Mouse (Mus musculus) liver, adult (tissue): ENCODE measurements at regions not wholly inside any gene's neighbourhood (a gene's known extent, or its start where the extent isn't known, plus 50 kb on each side); places are given as distances from the start of the nearest gene placed in this dataset.

Experiments
- GATA4 ChIP-seq: IDR thresholded peaks from 2 replicates; pipeline ENCODE4 v1.6.1; 2014; ENCODE audit warnings: mild to moderate bottlenecking, low read length; ENCODE audit not compliant: insufficient replicate concordance

GRCm38 (mm10) chr8:39426770-39427169 is 1248.1 kb upstream of the Adam24 start:
- no peak for TF ChIP-seq GATA4

- no peak for TF ChIP-seq GATA4
Measured at GRCm38 (mm10) chr8:39427402-39427801, 1247.5 kb upstream of the Adam24 start.

DNA sequence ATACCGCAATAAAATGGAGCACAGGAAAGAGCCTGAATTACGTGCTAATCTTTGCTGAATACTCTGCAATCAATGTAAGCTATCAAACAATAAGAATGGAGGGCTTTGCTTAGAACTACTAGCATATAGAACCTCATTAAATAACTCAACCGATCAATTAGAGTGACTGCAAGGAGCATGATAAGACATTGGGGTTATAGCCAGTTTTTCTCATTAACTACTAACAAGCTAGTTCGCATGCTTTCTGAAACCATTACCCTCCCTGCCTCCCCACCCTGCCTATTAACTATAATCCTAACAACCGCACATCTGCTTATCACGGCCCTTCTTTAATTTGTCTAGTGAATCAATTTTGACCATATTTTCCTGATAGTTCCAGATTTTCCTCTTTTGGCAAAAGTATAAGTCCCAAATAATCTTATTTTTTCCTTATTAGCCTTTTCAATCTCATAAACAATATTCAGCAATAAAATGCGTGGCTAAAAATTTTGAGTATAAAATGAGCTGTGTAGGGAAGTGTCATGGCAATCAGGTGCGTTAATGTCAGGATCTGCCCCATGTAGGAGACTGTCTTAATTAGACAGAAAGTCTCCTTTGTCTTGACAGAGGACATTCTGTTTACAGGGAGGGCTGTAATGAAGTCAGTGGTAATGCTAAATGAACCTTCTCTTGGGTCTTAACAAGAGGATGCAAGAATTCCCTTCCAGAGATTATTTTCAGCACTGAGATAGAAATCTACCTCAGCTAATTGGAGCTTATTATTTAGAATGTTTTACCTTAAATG is 1234.1 kb upstream of the Adam24 start:
- no peak for TF ChIP-seq GATA4

DNA sequence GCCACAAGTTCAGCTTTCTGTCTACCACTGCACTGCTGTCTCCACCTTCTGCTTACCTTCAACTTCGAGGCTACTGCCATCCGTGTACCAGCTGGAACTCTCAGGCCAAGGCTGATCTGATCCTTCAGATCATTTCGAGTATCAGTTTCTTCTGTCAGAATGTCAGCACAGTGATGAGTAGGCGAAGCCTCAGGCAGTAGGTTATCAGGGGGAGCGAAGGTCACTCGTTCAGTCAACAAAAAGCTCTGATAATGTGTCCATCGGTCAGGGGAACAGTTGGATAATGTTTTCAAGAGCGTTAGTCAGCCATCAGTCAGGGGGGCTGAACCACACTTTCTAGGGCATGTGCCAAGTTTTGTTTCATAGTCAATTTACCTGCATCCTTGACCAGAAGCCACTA is 1183.7 kb upstream of the Adam24 start:
- TF ChIP-seq GATA4 = peak; percentile 51; the same call in 1 of the 2 replicates

- TF ChIP-seq GATA4 = no peak
Measured at GRCm38 (mm10) chr8:39500419-39500818, 1174.5 kb upstream of the Adam24 start.

DNA sequence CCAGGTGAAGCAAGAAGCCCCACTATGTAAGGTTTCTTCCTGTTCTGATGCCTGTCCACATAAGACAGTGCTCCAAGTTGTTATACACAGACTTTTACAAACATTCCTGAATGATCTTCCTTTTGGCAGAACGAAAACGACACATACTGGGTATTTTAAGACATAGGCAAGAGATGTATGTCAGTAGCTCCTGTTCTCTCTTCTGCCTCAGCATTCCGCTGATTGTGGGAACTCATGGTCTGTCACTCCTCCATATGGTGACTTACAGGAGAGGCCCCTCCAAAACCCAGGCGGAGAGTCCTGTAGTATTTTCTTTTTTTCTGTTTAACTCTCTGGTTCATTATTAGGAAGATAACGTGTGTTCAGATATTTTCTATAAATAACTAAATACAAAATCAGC is 1170.6 kb upstream of the Adam24 start:
- TF ChIP-seq GATA4 = no peak

- TF ChIP-seq GATA4 = no peak
Measured at GRCm38 (mm10) chr8:39512967-39513366, 1161.9 kb upstream of the Adam24 start.
